Mouse (Mus musculus) midbrain, embryonic 13.5 days (tissue): Measurements from ENCODE around the gene Ypel4. TPM values are rescaled to one million over a fixed set of nuclear protein-coding genes. Genes with fewer than 3 reads are reported as not detected.
"Not testable (repeated sequence)": the region's sequence is repeated elsewhere in the genome, so short reads cannot be mapped to it uniquely, and the experiment has no call there.

ENCODE experiments used
- ATAC-seq: fragments of 200-750 bp; cut with Nextera tagmentation; 2 replicates; pipeline ENCODE4 v1.8.0; 2017; ENCODE audit warnings: mild to moderate bottlenecking, moderate TSS enrichment, moderate library complexity
- H3K27ac ChIP-seq: fragments of 300-500 bp; sonication (generic); 2 replicates; pipeline ENCODE4 v1.5.1; 2015; ENCODE audit warnings: inconsistent platforms, mild to moderate bottlenecking, moderate library complexity
- H3K27me3 ChIP-seq: fragments of 300-500 bp; sonication (generic); 2 replicates; pipeline ENCODE4 v1.6.1; 2015; ENCODE audit warnings: mild to moderate bottlenecking, inconsistent platforms
- H3K36me3 ChIP-seq: fragments of 300-500 bp; sonication (generic); 2 replicates; pipeline ENCODE4 v1.6.1; 2015; ENCODE audit warnings: mild to moderate bottlenecking, inconsistent platforms
- H3K4me1 ChIP-seq: fragments of 300-500 bp; sonication (generic); replicated peaks from 2 replicates; pipeline ENCODE4 v1.6.1; 2015; ENCODE audit warnings: inconsistent platforms
- H3K4me2 ChIP-seq: fragments of 300-500 bp; sonication (generic); replicated peaks from 2 replicates; pipeline ENCODE4 v1.6.1; 2015; ENCODE audit warnings: moderate library complexity, mild to moderate bottlenecking, inconsistent platforms
- H3K4me3 ChIP-seq: fragments of 300-500 bp; sonication (generic); replicated peaks from 2 replicates; pipeline ENCODE4 v1.5.1; 2015; ENCODE audit warnings: mild to moderate bottlenecking, inconsistent platforms
- H3K9ac ChIP-seq: fragments of 300-500 bp; sonication (generic); replicated peaks from 2 replicates; pipeline ENCODE4 v1.6.1; 2015; ENCODE audit warnings: mild to moderate bottlenecking, inconsistent platforms
- H3K9me3 ChIP-seq: fragments of 300-500 bp; sonication (generic); 2 replicates; pipeline ENCODE4 v1.6.1; 2016; ENCODE audit warnings: mild to moderate bottlenecking, inconsistent platforms
- WGBS: fragments of 180-500 bp; shearing (Covaris S2); methylation state at CpG from one replicate; pipeline ENCODE4 v1.1.7; 2015; 5-methylcytosine and 5-hydroxymethylcytosine counted together
- polyA plus RNA-seq: library from polyadenylated mRNA; unstranded; fragments of >200 nt; fragmentation: Nextera tagmentation; extraction: Ambion mirVana; gene quantifications from 2 replicates; pipeline ENCODE4 v1.2.1, GENCODE M21; 2015

The Ypel4 gene
- polyA plus RNA-seq, 1 experiment from 2014 or later = 32.0 TPM

DNA sequence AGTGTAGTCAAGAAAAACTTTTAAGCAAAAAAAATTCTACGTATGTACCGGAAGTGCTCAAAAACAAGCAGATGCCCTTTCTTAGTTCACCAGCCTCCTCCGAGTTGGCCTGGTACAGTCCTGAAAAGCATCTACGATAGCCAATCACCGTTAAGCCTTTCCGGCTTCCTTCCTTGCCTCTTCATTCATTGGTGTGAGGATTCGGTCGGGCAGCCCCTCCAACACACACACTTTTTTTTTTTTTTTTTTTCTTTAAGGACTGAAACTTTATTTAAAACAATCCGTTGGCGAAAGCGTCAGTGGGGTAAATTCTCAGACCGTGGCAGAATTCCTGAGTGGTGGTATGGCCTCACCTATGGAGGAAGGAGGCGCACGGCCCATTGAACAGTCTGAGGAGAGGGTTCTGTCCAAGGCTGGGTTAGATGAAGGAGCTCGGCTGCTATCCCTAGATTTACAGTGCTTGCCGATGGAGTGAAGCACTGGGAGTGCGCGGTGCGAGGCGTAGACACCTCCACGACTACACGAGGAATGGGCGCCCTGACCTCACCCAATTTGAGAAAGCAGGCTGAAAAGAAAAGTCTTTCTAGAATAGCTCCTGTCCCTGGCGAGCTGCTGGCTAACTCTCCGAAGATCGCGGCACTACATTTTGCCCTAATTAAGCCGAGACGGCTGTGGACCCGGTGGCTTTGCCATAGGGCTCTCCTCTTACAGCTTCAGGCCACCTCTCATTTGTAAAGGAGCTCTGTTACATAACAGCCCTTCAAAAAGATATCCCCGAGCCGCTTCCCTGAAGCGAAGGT, 18.1 kb upstream of the Ypel4 start:
- no peaks in the 10 kb centered on the region for H3K27me3 ChIP-seq
- peak overlapping the region; percentile 74 for H3K4me2 ChIP-seq
- peaks cover under 1% of the 10 kb centered on the region for H3K36me3 ChIP-seq
- peaks cover 27% of the 10 kb centered on the region for H3K4me1 ChIP-seq
- H3K9me3 ChIP-seq = no peaks in the 10 kb centered on the region
- peak overlapping the region; percentile 96 for H3K4me3 ChIP-seq
- peak overlapping the region; percentile 97 for H3K9ac ChIP-seq
- H3K27ac ChIP-seq = peak overlapping the region; percentile 97
- ATAC-seq = peak; percentile 96
- WGBS = under 1% methylated on average over 33 of the region's 33 CpGs

DNA sequence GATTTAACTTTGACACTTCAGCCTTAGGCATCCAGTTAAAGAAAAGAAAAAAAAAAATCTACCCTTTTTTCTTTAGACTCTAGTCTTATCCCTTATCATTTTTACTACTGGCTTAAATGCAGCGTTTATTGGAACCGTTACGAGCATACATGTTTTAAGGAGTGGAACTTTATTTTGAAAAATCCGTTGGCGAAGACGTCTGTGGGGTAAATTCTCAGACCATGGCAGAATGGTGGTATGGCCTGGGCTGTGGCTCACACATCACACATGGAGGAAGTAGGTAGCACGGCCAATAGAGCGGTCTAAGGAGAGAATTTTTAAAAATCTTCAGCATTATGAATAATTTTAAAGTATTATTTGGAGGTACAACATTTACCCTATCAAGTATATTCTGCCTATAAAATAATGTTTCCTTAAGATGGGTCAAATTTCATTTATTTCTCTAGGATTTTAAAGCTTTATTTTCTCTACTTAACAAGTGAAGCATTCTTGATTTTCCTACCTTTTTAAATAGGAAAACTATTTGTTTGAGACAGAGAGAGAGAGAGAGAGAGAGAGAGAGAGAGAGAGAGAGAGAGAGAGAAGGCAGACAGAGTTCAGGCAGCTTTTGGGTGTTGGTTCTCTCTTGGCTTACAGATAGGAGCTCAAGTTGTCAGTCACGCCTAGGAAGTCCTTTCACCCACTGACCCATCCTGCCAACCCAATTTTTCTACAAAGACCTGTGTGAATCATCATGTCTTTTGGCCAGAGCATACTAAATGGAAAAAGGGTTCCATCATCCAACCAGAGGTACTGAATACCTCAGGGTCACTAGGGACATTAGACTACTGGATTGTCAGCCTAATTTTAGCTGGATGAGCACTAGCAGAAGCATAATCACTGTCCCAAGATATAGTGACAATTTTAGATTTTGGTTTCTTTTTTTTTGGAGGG, 17.2 kb upstream of the Ypel4 start:
- no peak for ATAC-seq

DNA sequence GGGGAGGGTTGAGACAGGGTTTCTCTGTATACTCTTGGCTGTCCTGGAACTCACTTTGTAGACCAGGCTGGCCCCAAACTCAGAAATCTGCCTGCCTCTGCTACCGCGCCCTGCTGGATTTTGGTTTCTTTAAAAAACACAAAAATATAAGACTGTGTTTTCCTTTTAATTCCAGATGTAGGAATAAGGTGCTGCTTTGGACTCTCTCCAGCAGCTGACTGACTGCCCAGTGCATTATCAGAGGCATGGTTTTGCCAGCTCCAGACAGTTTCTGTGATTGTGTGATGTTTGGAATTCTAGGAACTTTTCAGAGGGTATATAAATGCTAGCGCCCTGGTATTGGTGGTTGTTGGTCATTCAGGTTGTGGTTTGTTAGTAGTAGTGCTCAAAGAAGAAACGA, 16.5 kb upstream of the Ypel4 start:
- no peak overlapping the region for H3K4me2 ChIP-seq
- no peaks in the 10 kb centered on the region for H3K9me3 ChIP-seq
- WGBS = 96% methylated on average over 4 of the region's 4 CpGs
- H3K27ac ChIP-seq = no peak overlapping the region
- no peak for ATAC-seq
- H3K9ac ChIP-seq = no peak overlapping the region
- peaks cover 13% of the 10 kb centered on the region for H3K36me3 ChIP-seq
- H3K27me3 ChIP-seq = no peaks in the 10 kb centered on the region
- no peak overlapping the region for H3K4me3 ChIP-seq
- H3K4me1 ChIP-seq = peaks cover 27% of the 10 kb centered on the region

More for the DNA sequence above, 17.2 kb upstream of the Ypel4 start:
- H3K9me3 ChIP-seq = no peaks in the 10 kb centered on the region
- H3K36me3 ChIP-seq = peaks cover 8% of the 10 kb centered on the region
- H3K27me3 ChIP-seq = no peaks in the 10 kb centered on the region
- 35% methylated on average over 9 of the region's 9 CpGs for WGBS
- H3K4me1 ChIP-seq = peaks cover 31% of the 10 kb centered on the region
- H3K9ac ChIP-seq = peak overlapping the region; percentile 77
- H3K27ac ChIP-seq = peak overlapping the region; percentile 97
- H3K4me3 ChIP-seq = peak overlapping the region; percentile 96
- peak overlapping the region; percentile 74 for H3K4me2 ChIP-seq

DNA sequence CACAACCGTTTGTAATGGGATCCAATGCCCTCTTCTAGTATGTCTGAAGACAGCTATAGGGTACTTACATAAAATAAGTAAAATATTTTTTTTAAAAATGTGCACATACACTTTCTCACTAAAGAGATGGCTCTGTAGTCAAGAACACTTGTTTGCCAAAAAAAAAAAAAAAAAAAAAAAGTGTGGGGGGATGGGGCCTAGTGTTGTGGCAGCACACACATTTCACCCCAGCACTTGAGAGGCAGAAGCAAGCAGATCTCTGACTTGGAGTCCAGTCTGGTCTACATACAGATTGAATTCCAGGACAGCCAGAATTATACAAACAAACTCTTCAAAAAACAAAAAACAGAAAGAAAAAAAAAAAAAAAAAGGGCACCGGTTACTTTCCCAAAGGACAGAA, 13.1 kb upstream of the Ypel4 start:
- Histone ChIP-seq H3K4me1 (peaks cover 21% of the 10 kb centered on the region), H3K27me3 (no peaks in the 10 kb centered on the region), H3K36me3 (peaks cover 35% of the 10 kb centered on the region), H3K4me3 (no peak overlapping the region), H3K4me2 (no peak overlapping the region), H3K27ac (no peak overlapping the region), H3K9ac (no peak overlapping the region), H3K9me3 (no peaks in the 10 kb centered on the region)
- ATAC-seq = no peak
- WGBS = 87% methylated on average over 2 of the region's 2 CpGs

DNA sequence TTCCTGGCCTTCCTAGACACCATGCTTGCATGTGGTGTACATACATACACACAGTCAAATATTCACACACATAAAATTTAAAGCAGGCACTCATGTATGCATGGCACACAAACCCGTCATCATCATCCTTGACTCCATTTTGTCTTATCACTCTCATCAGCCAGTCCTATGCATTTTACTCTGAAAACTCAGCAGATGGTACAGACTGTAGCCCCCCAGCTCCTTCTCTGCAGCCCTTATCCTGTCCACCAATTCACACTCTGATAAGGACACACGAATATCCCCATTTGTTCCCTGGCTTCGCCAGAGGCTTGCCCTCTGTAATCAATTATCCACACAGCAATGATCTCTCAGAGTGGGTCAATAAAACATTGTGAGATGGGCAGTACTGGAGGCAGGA, 12.7 kb upstream of the Ypel4 start:
- peaks cover 25% of the 10 kb centered on the region for H3K4me1 ChIP-seq
- H3K27ac ChIP-seq = no peak overlapping the region
- H3K9ac ChIP-seq = no peak overlapping the region
- no peaks in the 10 kb centered on the region for H3K9me3 ChIP-seq
- no peak overlapping the region for H3K4me2 ChIP-seq
- WGBS = 83% methylated on average over 3 of the region's 3 CpGs
- no peak for ATAC-seq
- no peaks in the 10 kb centered on the region for H3K27me3 ChIP-seq
- no peak overlapping the region for H3K4me3 ChIP-seq
- H3K36me3 ChIP-seq = peaks cover 36% of the 10 kb centered on the region

DNA sequence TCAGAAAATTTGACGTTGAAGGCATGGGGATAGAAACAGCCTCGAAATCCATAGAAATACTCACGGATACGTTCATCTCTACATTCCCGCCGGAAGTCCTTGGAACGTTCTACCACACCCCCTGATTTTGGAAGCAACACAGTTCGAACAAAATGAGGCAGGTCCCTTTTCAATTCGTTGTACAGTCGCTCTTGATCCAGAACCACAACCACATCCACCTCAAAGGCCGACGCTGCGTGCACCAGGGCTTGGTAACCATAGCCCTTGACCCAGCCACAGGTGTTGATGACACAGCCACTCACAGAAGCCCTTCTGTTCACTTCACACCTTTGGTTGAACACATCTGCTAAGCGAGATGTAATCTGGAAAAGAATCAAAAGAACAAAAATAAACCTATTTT, 10.0 kb upstream of the Ypel4 start:
- Histone ChIP-seq H3K27me3 (no peaks in the 10 kb centered on the region), H3K4me1 (peaks cover 33% of the 10 kb centered on the region), H3K36me3 (peaks cover 36% of the 10 kb centered on the region), H3K4me3 (no peak overlapping the region), H3K27ac (no peak overlapping the region), H3K9ac (no peak overlapping the region), H3K9me3 (no peaks in the 10 kb centered on the region), H3K4me2 (no peak overlapping the region)
- WGBS = 96% methylated on average over 14 of the region's 14 CpGs
- no peak for ATAC-seq

DNA sequence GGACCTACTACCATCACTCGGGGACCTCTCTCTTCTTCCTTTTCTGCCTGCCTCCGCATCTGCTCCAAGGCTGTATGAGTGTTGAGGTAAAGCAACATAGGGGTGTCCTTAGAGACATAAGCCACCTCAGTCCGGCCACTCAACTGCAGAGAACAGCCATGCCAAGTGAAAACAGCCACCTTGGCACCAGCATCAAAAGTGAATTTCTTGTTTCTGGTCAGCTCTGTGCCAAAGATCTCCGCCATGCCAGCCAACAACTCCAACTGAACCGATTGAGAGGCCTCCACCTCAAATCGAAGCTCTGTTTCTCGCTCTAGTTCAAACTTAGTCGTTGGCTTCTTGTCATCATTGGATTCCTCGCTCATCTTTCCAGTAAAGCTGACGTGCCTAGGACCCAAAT, 8.1 kb upstream of the Ypel4 start:
- Histone ChIP-seq H3K4me3 (peak overlapping the region; percentile 66), H3K9me3 (no peaks in the 10 kb centered on the region), H3K4me2 (peak overlapping the region; percentile 76), H3K9ac (0 out of 2 replicates have a peak overlapping the region, but pooled peaks have one; percentile 69), H3K36me3 (peaks cover 36% of the 10 kb centered on the region), H3K27me3 (no peaks in the 10 kb centered on the region), H3K4me1 (peaks cover 33% of the 10 kb centered on the region), H3K27ac (no peak overlapping the region)
- WGBS = 96% methylated on average over 10 of the region's 10 CpGs
- ATAC-seq = no peak

DNA sequence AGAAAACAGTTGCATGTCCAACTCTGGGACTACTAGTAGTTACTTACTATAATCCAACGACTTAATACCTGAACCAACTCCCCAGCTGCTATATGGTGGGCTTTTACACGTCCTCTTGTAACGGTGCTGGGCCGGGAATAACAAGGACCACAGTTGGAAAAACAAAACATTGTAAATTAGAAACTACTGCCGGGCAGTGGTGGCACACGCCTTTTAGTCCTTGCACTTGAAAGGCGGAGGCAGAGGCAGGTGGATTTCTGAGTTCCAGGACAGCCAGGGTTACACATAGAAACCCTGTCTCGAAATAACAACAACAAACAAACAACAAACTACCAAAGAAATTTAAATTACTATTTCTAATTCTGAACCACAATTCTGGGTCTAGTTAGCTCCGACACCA, 7.1 kb upstream of the Ypel4 start:
- WGBS = 6% methylated on average over 9 of the region's 9 CpGs
- ATAC-seq = peak; percentile 46

DNA sequence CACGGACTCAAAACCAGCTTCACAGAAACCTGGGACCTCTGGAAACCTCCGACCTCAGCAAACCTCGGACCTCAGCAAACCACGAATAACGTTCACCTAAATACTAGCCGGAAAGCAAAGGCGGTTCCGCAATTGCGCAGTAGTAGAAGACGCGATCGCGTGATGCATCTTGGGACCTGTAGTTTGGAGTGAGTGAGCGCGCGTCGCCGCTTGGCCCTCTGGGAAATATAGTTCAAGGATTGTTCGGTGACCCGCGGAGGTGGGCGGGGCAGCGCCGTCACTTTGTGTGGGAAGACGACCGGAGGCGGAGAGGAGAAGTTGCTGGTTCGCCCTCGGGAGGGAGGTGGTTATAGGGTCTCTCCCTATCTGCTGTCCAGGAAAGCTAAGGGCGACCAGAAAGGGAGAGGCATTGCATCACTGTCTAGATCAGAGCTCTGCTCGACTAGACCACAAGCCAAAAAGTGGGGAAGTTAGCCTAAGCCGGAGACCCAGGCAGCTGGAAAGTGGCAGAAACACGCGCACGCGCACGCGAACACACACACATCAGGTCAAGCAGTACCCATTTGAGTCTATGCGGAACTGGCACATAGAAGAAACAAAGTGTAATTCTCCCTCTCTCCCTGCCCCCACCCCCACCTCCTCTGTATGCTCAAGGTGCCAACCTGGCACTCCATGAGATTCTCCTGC, 6.5 kb upstream of the Ypel4 start, which contains the start of gene Clp1:
Gene Clp1, minus strand, starts transcription at position 179 of the 687 bp plus-strand sequence.
- peak within 1 kb of the TSS; percentile 80 for H3K27ac ChIP-seq
- WGBS = under 1% methylated on average over 39 of the region's 39 CpGs
- H3K27me3 ChIP-seq = no peaks in the 10 kb centered on the region
- peaks cover 28% of the 10 kb centered on the region for H3K4me1 ChIP-seq
- peak within 1 kb of the TSS; percentile 66 for H3K4me3 ChIP-seq
- peaks cover 23% of the 10 kb centered on the region for H3K36me3 ChIP-seq
- ATAC-seq = peak; percentile 97
- H3K4me2 ChIP-seq = peak within 1 kb of the TSS; percentile 76
- peak within 1 kb of the TSS; percentile 69 for H3K9ac ChIP-seq
- H3K9me3 ChIP-seq = no peaks in the 10 kb centered on the region

More for the DNA sequence above, 7.1 kb upstream of the Ypel4 start:
- peak overlapping the region; percentile 66 for H3K4me3 ChIP-seq
- H3K9me3 ChIP-seq = no peaks in the 10 kb centered on the region
- peaks cover 27% of the 10 kb centered on the region for H3K36me3 ChIP-seq
- H3K27ac ChIP-seq = no peak overlapping the region
- peak overlapping the region; percentile 69 for H3K9ac ChIP-seq
- peak overlapping the region; percentile 76 for H3K4me2 ChIP-seq
- H3K27me3 ChIP-seq = no peaks in the 10 kb centered on the region
- H3K4me1 ChIP-seq = peaks cover 28% of the 10 kb centered on the region

DNA sequence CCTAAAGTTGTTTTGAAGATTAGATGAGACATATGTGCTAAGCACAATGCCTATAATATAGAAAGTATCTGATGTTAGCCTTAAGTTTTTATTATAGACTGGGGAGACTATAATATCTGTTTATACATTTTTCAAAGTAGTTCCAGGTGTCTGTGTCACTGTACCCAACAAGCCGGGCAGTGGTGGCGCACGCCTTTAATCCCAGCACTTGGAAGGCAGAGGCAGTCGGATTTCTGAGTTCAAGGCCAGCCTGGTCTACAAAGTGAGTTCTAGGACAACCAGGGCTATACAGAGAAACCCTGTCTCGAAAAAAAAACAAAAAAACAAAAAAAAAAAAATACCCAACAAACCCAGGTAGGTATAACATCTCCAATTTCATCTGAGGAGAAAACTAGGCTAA, 5.7 kb upstream of the Ypel4 start:
- not testable (repeated sequence) for ATAC-seq, H3K27ac ChIP-seq, H3K4me2 ChIP-seq, H3K4me3 ChIP-seq, H3K9ac ChIP-seq, H3K9me3 ChIP-seq, H3K27me3 ChIP-seq
- peaks cover 31% of the 10 kb centered on the region for H3K4me1 ChIP-seq
- peaks cover 20% of the 10 kb centered on the region for H3K36me3 ChIP-seq
- 81% methylated on average over 5 of the region's 5 CpGs for WGBS

DNA sequence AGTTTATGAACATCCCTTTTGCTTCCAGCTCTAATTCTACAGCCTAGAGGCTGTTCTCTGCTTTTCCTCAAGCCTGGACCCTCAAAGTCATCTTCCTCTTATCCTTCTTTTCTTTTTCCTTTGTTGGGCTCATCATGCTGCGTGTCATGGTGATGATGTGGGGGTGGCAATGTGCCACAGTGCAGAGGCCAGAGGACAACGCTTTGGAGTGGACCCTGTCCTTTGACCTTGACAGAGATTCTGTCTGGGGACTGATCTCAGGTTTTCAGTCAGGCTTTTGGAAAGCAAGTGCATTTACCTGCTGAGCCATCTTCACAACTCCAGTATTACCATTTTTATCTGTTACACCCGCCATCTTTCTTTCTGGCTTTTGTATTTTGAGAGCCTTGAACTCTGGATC, 2.7 kb upstream of the Ypel4 start:
- no peak overlapping the region for H3K4me2 ChIP-seq
- ATAC-seq = no peak
- H3K9ac ChIP-seq = no peak overlapping the region
- no peaks in the 10 kb centered on the region for H3K36me3 ChIP-seq
- no peaks in the 10 kb centered on the region for H3K27me3 ChIP-seq
- H3K9me3 ChIP-seq = no peaks in the 10 kb centered on the region
- peaks cover 38% of the 10 kb centered on the region for H3K4me1 ChIP-seq
- 83% methylated on average over 3 of the region's 3 CpGs for WGBS
- H3K4me3 ChIP-seq = no peak overlapping the region
- no peak overlapping the region for H3K27ac ChIP-seq
